Mouse (Mus musculus): ENCODE results near the gene Tmem9. TPM values are rescaled to one million over a fixed set of nuclear protein-coding genes. Genes with fewer than 3 reads are reported as not detected.

Gene Tmem9
- polyA plus RNA-seq, 1 experiment from 2014 or later = 212 TPM

DNA sequence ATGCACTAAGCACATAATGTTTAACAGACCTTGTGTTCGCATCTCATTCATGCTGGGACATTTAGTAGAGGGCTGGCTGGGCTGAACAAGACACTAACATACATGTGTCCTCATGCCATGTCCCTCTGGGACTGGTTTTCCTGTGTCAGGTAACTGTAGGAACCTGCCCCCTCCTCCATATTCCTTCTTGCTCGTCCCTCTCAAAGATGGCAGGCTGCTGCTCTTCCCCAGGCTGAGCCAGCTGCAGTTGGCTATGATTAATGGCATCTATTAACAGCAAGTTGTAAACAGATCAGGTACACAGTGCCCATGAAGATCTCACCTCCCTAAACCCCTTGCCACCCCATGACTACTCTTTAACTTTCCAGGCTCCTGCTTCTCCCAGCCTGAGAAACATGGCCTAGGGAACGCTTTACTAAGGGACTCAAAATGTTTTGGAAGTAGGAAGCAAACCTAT, 1.6 kb upstream of the Tmem9 start, which contains the start of gene Igfn1:
Igfn1 (minus strand) TSS at position 51 of the 457 bp plus-strand sequence.
- peak within 1 kb of the TSS; percentile 67; the same call in 1 of the 2 replicates for H3K27ac ChIP-seq (ENCODE audit: low read depth, low read length)
- H3K9ac ChIP-seq (ENCODE audit: low read depth, low read length) = peak within 1 kb of the TSS; percentile 50; the same call in 1 of the 2 replicates
- no peak for ATAC-seq
- peak within 1 kb of the TSS; percentile 47 for H3K4me3 ChIP-seq (ENCODE audit: low read depth, low read length)
- H3K9me3 ChIP-seq (ENCODE audit: control insufficient read depth) = no peaks in the 10 kb centered on the region
- 84% methylated on average over 3 of the region's 3 CpGs for WGBS
- no peak for TF ChIP-seq CTCF (IDR thresholded peaks at IDR 0.05; ENCODE audit: low read depth)
- peak within 1 kb of the TSS; percentile 74 for H3K4me2 ChIP-seq (replicated peaks; ENCODE audit: low read depth)
- no peaks in the 10 kb centered on the region for H3K36me3 ChIP-seq (ENCODE audit: control insufficient read depth, insufficient read depth)
- no peaks in the 10 kb centered on the region for H3K27me3 ChIP-seq (replicated peaks; ENCODE audit: control insufficient read depth, insufficient read depth, low read length)
- H3K4me1 ChIP-seq (replicated peaks; ENCODE audit: control insufficient read depth, insufficient read depth, low read length) = no peaks in the 10 kb centered on the region

GRCm38 (mm10) chr1:136008159-136008533, 196 bp downstream of the Tmem9 start:
- H3K4me2 ChIP-seq (replicated peaks; ENCODE audit: low read depth) = peak overlapping the region; percentile 74
- TF ChIP-seq CTCF (IDR thresholded peaks at IDR 0.05; ENCODE audit: low read depth) = no peak

DNA sequence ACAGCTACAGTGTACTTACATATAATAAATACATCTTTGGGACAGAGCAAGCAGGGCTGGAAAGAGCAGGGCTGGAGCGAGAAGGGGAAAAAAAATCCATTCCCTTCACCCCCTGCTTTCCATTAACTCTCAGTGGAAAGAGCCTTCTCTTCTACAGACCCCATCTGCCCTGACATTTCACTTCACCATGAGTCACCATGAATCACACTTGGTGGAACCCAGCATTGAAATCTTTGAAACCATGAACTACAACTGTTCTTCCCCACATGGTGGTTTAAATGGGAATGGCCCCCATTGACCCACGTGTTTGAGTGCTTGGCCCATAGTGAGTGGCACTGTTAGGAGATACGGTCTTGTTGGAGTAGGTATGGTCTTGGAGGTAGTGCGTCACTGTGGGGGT, 2.3 kb downstream of the Tmem9 start:
- ATAC-seq = no peak
- no peak overlapping the region for H3K4me3 ChIP-seq (ENCODE audit: low read depth, low read length)
- no peaks in the 10 kb centered on the region for H3K27me3 ChIP-seq (replicated peaks; ENCODE audit: control insufficient read depth, insufficient read depth, low read length)
- no peak overlapping the region for H3K4me2 ChIP-seq (replicated peaks; ENCODE audit: low read depth)
- H3K4me1 ChIP-seq (replicated peaks; ENCODE audit: control insufficient read depth, insufficient read depth, low read length) = no peaks in the 10 kb centered on the region
- TF ChIP-seq CTCF (IDR thresholded peaks at IDR 0.05; ENCODE audit: low read depth) = no peak
- H3K36me3 ChIP-seq (ENCODE audit: control insufficient read depth, insufficient read depth) = no peaks in the 10 kb centered on the region
- no peaks in the 10 kb centered on the region for H3K9me3 ChIP-seq (ENCODE audit: control insufficient read depth)
- 93% methylated on average over 4 of the region's 4 CpGs for WGBS
- no peak overlapping the region for H3K27ac ChIP-seq (ENCODE audit: low read depth, low read length)
- H3K9ac ChIP-seq (ENCODE audit: low read depth, low read length) = no peak overlapping the region

More at GRCm38 (mm10) chr1:136008159-136008533, 196 bp downstream of the Tmem9 start:
- H3K36me3 ChIP-seq (ENCODE audit: control insufficient read depth, insufficient read depth) = no peaks in the 10 kb centered on the region
- WGBS = 14% methylated on average over 8 of the region's 8 CpGs
- H3K27me3 ChIP-seq (replicated peaks; ENCODE audit: control insufficient read depth, insufficient read depth, low read length) = no peaks in the 10 kb centered on the region
- H3K4me1 ChIP-seq (replicated peaks; ENCODE audit: control insufficient read depth, insufficient read depth, low read length) = no peaks in the 10 kb centered on the region
- H3K9me3 ChIP-seq (ENCODE audit: control insufficient read depth) = no peaks in the 10 kb centered on the region
- H3K27ac ChIP-seq (ENCODE audit: low read depth, low read length) = peak overlapping the region; percentile 67; the same call in 1 of the 2 replicates
- peak overlapping the region; percentile 47 for H3K4me3 ChIP-seq (ENCODE audit: low read depth, low read length)
- no peak overlapping the region for H3K9ac ChIP-seq (ENCODE audit: low read depth, low read length)
- ATAC-seq = peak; percentile 68

GRCm38 (mm10) chr1:136013513-136013912, 5.6 kb downstream of the Tmem9 start:
- H3K36me3 ChIP-seq (ENCODE audit: control insufficient read depth, insufficient read depth) = no peaks in the 10 kb centered on the region
- H3K27ac ChIP-seq (ENCODE audit: low read depth, low read length) = no peak overlapping the region
- H3K27me3 ChIP-seq (replicated peaks; ENCODE audit: control insufficient read depth, insufficient read depth, low read length) = no peaks in the 10 kb centered on the region
- H3K9me3 ChIP-seq (ENCODE audit: control insufficient read depth) = no peaks in the 10 kb centered on the region
- no peaks in the 10 kb centered on the region for H3K4me1 ChIP-seq (replicated peaks; ENCODE audit: control insufficient read depth, insufficient read depth, low read length)
- no peak for TF ChIP-seq CTCF (IDR thresholded peaks at IDR 0.05; ENCODE audit: low read depth)
- H3K9ac ChIP-seq (ENCODE audit: low read depth, low read length) = no peak overlapping the region
- 74% methylated on average over 4 of the region's 4 CpGs for WGBS
- ATAC-seq = no peak
- no peak overlapping the region for H3K4me3 ChIP-seq (ENCODE audit: low read depth, low read length)
- H3K4me2 ChIP-seq (replicated peaks; ENCODE audit: low read depth) = no peak overlapping the region

- Histone ChIP-seq H3K4me2 (replicated peaks; ENCODE audit: low read depth) (no peak overlapping the region), H3K27me3 (replicated peaks; ENCODE audit: control insufficient read depth, insufficient read depth, low read length) (no peaks in the 10 kb centered on the region), H3K9me3 (ENCODE audit: control insufficient read depth) (no peaks in the 10 kb centered on the region), H3K4me1 (replicated peaks; ENCODE audit: control insufficient read depth, insufficient read depth, low read length) (no peaks in the 10 kb centered on the region), H3K27ac (ENCODE audit: low read depth, low read length) (no peak overlapping the region), H3K4me3 (ENCODE audit: low read depth, low read length) (no peak overlapping the region), H3K36me3 (ENCODE audit: control insufficient read depth, insufficient read depth) (no peaks in the 10 kb centered on the region), H3K9ac (ENCODE audit: low read depth, low read length) (no peak overlapping the region)
- 31% methylated on average over 2 of the region's 2 CpGs for WGBS
- ATAC-seq = no peak
- no peak for TF ChIP-seq CTCF (IDR thresholded peaks at IDR 0.05; ENCODE audit: low read depth)
These were observed 7.0 kb downstream of the Tmem9 start for GRCm38 (mm10) chr1:136014796-136015502.

GRCm38 (mm10) chr1:136017307-136017706, 9.4 kb downstream of the Tmem9 start:
- no peak overlapping the region for H3K27ac ChIP-seq (ENCODE audit: low read depth, low read length)
- peaks cover 11% of the 10 kb centered on the region for H3K36me3 ChIP-seq (ENCODE audit: control insufficient read depth, insufficient read depth)
- H3K27me3 ChIP-seq (replicated peaks; ENCODE audit: control insufficient read depth, insufficient read depth, low read length) = no peaks in the 10 kb centered on the region
- no peaks in the 10 kb centered on the region for H3K4me1 ChIP-seq (replicated peaks; ENCODE audit: control insufficient read depth, insufficient read depth, low read length)
- H3K9me3 ChIP-seq (ENCODE audit: control insufficient read depth) = no peaks in the 10 kb centered on the region
- peak; percentile 50 for ATAC-seq
- no peak for TF ChIP-seq CTCF (IDR thresholded peaks at IDR 0.05; ENCODE audit: low read depth)
- WGBS = 63% methylated on average over 2 of the region's 2 CpGs
- no peak overlapping the region for H3K9ac ChIP-seq (ENCODE audit: low read depth, low read length)
- no peak overlapping the region for H3K4me3 ChIP-seq (ENCODE audit: low read depth, low read length)
- H3K4me2 ChIP-seq (replicated peaks; ENCODE audit: low read depth) = peak overlapping the region; percentile 97; the same call in 1 of the 2 replicates

Data from intestine, postnatal 0 days (tissue).